Mouse (Mus musculus): ENCODE results near the gene Sprn. TPM values are rescaled to one million over a fixed set of nuclear protein-coding genes. Genes with fewer than 3 reads are reported as not detected.

Gene Sprn
- polyA plus RNA-seq, 1 experiment from 2014 or later: 0.34 TPM

DNA sequence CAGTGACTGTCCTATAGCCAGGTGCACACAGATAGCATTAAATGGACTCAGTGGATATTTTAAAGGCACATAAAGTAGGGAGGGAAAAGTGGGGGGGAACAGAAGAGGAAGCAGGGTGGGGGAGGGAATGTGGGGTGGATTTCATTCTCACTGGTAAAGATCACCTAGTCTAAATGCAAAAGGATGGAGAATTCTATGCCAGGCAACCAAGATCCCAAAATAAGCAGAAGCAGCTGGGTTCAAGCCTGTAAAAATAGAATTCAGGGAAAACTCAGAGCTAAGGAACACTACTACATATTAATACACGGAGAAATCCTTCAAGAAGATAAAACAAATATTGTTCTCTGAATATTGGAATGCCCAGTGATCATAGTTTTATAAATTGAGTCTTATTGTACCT lies 13.3 kb upstream of the Sprn start:
- Histone ChIP-seq H3K27ac (replicated peaks; ENCODE audit: low read depth, low read length) (no peak overlapping the region), H3K4me2 (ENCODE audit: low read depth, low read length) (no peak overlapping the region), H3K9ac (replicated peaks; ENCODE audit: low read length) (no peak overlapping the region), H3K4me1 (ENCODE audit: control insufficient read depth, insufficient read depth, low read length) (no peaks in the 10 kb centered on the region), H3K36me3 (replicated peaks; ENCODE audit: control insufficient read depth, insufficient read depth, low read depth, low read length) (no peaks in the 10 kb centered on the region), H3K4me3 (ENCODE audit: low read depth, low read length) (no peak overlapping the region), H3K9me3 (replicated peaks; ENCODE audit: control insufficient read depth, low read length) (no peaks in the 10 kb centered on the region), H3K27me3 (ENCODE audit: control insufficient read depth, insufficient read depth, low read length) (no peaks in the 10 kb centered on the region)
- ATAC-seq (replicated peaks; ENCODE audit: insufficient number of reproducible peaks, low FRiP score, low TSS enrichment, low read depth) (no peak), DNase-seq (ENCODE audit: low spot score) (no peak)
- WGBS: 59% methylated on average over 1 of the region's 1 CpGs

DNA sequence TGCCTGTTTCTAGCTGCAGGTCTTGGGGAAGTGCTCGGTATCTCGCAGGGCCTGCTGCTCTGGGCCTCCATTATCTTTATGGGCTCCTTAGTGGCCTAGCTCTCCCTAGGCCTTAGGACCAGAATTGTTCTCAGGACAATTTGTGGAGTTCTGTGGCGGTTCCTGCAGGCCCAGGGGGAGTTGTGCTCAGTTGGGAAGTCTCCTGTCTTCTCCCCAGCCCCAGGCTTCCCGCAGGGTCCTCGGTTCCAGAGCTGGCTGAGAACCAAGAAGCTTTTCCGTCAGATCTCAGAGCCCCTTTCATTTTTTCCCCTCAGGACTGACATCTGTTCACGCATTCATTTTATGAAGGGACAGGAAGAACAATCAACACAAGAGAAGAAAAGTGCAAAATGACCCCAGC lies 10.0 kb upstream of the Sprn start, which contains the start of gene Olfr522:
TSS of gene Olfr522 (minus strand) at position 101 of the 400 bp plus-strand sequence.
- H3K9me3 ChIP-seq (replicated peaks; ENCODE audit: control insufficient read depth, low read length): no peaks in the 10 kb centered on the region
- no peak within 1 kb of the TSS for H3K4me3 ChIP-seq (ENCODE audit: low read depth, low read length)
- no peak for ATAC-seq (replicated peaks; ENCODE audit: insufficient number of reproducible peaks, low FRiP score, low TSS enrichment, low read depth)
- no peak for DNase-seq (ENCODE audit: low spot score)
- H3K27ac ChIP-seq (replicated peaks; ENCODE audit: low read depth, low read length): no peak within 1 kb of the TSS
- no peaks in the 10 kb centered on the region for H3K27me3 ChIP-seq (ENCODE audit: control insufficient read depth, insufficient read depth, low read length)
- 80% methylated on average over 7 of the region's 7 CpGs for WGBS
- H3K36me3 ChIP-seq (replicated peaks; ENCODE audit: control insufficient read depth, insufficient read depth, low read depth, low read length): no peaks in the 10 kb centered on the region
- no peak within 1 kb of the TSS for H3K4me2 ChIP-seq (ENCODE audit: low read depth, low read length)
- no peak within 1 kb of the TSS for H3K9ac ChIP-seq (replicated peaks; ENCODE audit: low read length)
- H3K4me1 ChIP-seq (ENCODE audit: control insufficient read depth, insufficient read depth, low read length): no peaks in the 10 kb centered on the region

DNA sequence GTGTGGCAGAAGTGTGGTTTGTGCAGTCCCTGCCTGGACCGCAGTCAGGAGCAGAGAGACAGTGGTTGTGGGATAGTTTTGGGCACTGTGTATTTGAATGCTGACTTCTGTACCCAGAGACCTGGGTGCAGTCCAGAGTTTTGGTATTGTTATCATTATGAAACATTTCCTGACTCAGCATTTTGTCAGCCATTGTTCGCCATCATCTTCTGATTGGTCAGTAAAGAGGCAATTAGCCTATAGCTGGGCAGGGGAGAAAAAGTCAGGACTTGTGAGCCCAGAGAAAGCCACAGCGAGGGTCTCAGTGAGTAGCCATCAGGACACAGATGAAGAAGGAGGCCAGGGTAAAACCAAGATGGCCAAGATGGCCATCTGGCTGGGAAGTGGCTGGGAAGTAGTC lies 5.7 kb upstream of the Sprn start:
- Histone ChIP-seq H3K27me3 (ENCODE audit: control insufficient read depth, insufficient read depth, low read length) (no peaks in the 10 kb centered on the region), H3K4me3 (ENCODE audit: low read depth, low read length) (no peak overlapping the region), H3K9ac (replicated peaks; ENCODE audit: low read length) (no peak overlapping the region), H3K4me2 (ENCODE audit: low read depth, low read length) (no peak overlapping the region), H3K4me1 (ENCODE audit: control insufficient read depth, insufficient read depth, low read length) (no peaks in the 10 kb centered on the region), H3K27ac (replicated peaks; ENCODE audit: low read depth, low read length) (no peak overlapping the region), H3K9me3 (replicated peaks; ENCODE audit: control insufficient read depth, low read length) (no peaks in the 10 kb centered on the region), H3K36me3 (replicated peaks; ENCODE audit: control insufficient read depth, insufficient read depth, low read depth, low read length) (no peaks in the 10 kb centered on the region)
- 74% methylated on average over 3 of the region's 3 CpGs for WGBS
- ATAC-seq (replicated peaks; ENCODE audit: insufficient number of reproducible peaks, low FRiP score, low TSS enrichment, low read depth): no peak
- no peak for DNase-seq (ENCODE audit: low spot score)

DNA sequence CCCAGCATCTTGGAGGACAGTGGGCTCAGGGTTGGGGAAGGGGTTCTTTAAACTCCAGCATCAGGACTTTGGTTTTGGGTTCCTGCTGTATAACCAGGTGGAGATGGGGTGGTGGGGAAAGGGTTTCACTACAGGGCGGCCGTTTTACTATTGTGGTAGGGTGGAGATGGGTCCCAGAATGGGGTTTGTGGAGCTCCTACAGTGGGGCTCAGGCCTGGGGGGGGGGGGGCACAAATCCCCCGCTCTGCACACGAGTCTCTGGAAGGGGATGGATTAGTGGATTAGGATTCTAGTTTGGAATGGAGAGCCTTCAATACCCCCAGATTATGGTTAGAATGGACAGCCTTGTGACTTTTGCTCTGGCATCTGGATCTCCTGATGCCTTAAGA lies 854 bp downstream of the Sprn start:
- ATAC-seq (replicated peaks; ENCODE audit: insufficient number of reproducible peaks, low FRiP score, low TSS enrichment, low read depth): no peak
- H3K36me3 ChIP-seq (replicated peaks; ENCODE audit: control insufficient read depth, insufficient read depth, low read depth, low read length): no peaks in the 10 kb centered on the region
- H3K9ac ChIP-seq (replicated peaks; ENCODE audit: low read length): no peak overlapping the region
- H3K4me2 ChIP-seq (ENCODE audit: low read depth, low read length): peak overlapping the region; percentile 50
- peaks cover 15% of the 10 kb centered on the region for H3K27me3 ChIP-seq (ENCODE audit: control insufficient read depth, insufficient read depth, low read length)
- peaks cover 2% of the 10 kb centered on the region for H3K4me1 ChIP-seq (ENCODE audit: control insufficient read depth, insufficient read depth, low read length)
- no peak for DNase-seq (ENCODE audit: low spot score)
- H3K27ac ChIP-seq (replicated peaks; ENCODE audit: low read depth, low read length): no peak overlapping the region
- WGBS: 10% methylated on average over 4 of the region's 4 CpGs
- H3K4me3 ChIP-seq (ENCODE audit: low read depth, low read length): peak overlapping the region; percentile 24; the same call in 1 of the 2 replicates
- no peaks in the 10 kb centered on the region for H3K9me3 ChIP-seq (replicated peaks; ENCODE audit: control insufficient read depth, low read length)

DNA sequence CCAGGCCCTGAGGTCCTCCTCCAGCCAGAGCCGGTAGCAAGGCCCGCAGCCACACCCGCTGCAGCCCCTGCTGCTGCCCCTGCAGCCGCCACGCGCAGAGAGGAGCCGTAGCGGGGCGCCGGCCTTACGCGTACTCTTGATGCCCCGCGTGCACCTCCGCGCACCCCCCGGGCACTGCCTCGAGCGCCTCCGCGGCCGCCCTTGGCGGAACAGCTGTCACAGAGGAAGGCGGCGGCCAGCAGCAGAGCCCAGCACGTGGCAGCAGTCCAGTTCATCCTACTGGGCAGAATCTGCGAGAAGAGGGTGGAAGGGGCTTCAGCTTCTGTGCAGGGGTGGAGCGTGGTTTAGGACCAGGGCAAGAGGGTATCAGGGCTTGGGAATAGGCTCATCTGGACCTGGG lies 1.3 kb downstream of the Sprn start:
- H3K4me1 ChIP-seq (ENCODE audit: control insufficient read depth, insufficient read depth, low read length): peaks cover 2% of the 10 kb centered on the region
- peak overlapping the region; percentile 50 for H3K4me2 ChIP-seq (ENCODE audit: low read depth, low read length)
- H3K4me3 ChIP-seq (ENCODE audit: low read depth, low read length): 0 out of 2 replicates have a peak overlapping the region, but pooled peaks have one; percentile 17
- H3K9me3 ChIP-seq (replicated peaks; ENCODE audit: control insufficient read depth, low read length): no peaks in the 10 kb centered on the region
- 6% methylated on average over 28 of the region's 28 CpGs for WGBS
- peak overlapping the region; percentile 47; the same call in 1 of the 2 replicates for H3K9ac ChIP-seq (replicated peaks; ENCODE audit: low read length)
- DNase-seq (ENCODE audit: low spot score) (peak; percentile 14), ATAC-seq (replicated peaks; ENCODE audit: insufficient number of reproducible peaks, low FRiP score, low TSS enrichment, low read depth) (no peak)
- H3K36me3 ChIP-seq (replicated peaks; ENCODE audit: control insufficient read depth, insufficient read depth, low read depth, low read length): no peaks in the 10 kb centered on the region
- peaks cover 15% of the 10 kb centered on the region for H3K27me3 ChIP-seq (ENCODE audit: control insufficient read depth, insufficient read depth, low read length)
- H3K27ac ChIP-seq (replicated peaks; ENCODE audit: low read depth, low read length): no peak overlapping the region

DNA sequence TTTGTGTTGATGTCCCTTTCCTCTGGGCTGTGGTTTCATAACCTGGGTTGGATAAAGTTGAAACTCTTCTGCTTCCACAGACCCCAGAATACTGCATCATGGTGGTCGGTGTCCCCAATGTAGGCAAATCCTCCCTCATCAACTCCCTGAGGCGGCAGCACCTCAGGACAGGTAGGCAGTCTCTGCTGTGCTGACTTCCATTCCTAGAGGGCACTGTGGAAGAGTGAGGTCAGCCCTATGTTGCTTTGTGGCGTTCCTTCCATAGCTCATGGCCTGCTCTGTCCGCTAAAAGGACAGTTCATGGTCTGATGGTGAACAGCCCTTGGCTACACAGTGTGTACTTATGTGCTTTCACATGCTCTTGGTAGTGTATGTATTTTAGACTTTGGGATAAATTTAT lies 10.1 kb downstream of the Sprn start:
- H3K36me3 ChIP-seq (replicated peaks; ENCODE audit: control insufficient read depth, insufficient read depth, low read depth, low read length): no peaks in the 10 kb centered on the region
- no peak overlapping the region for H3K4me2 ChIP-seq (ENCODE audit: low read depth, low read length)
- no peak overlapping the region for H3K27ac ChIP-seq (replicated peaks; ENCODE audit: low read depth, low read length)
- DNase-seq (ENCODE audit: low spot score) (no peak), ATAC-seq (replicated peaks; ENCODE audit: insufficient number of reproducible peaks, low FRiP score, low TSS enrichment, low read depth) (no peak)
- no peaks in the 10 kb centered on the region for H3K4me1 ChIP-seq (ENCODE audit: control insufficient read depth, insufficient read depth, low read length)
- H3K9ac ChIP-seq (replicated peaks; ENCODE audit: low read length): no peak overlapping the region
- no peaks in the 10 kb centered on the region for H3K9me3 ChIP-seq (replicated peaks; ENCODE audit: control insufficient read depth, low read length)
- H3K27me3 ChIP-seq (ENCODE audit: control insufficient read depth, insufficient read depth, low read length): no peaks in the 10 kb centered on the region
- H3K4me3 ChIP-seq (ENCODE audit: low read depth, low read length): no peak overlapping the region
- 79% methylated on average over 4 of the region's 4 CpGs for WGBS

DNA sequence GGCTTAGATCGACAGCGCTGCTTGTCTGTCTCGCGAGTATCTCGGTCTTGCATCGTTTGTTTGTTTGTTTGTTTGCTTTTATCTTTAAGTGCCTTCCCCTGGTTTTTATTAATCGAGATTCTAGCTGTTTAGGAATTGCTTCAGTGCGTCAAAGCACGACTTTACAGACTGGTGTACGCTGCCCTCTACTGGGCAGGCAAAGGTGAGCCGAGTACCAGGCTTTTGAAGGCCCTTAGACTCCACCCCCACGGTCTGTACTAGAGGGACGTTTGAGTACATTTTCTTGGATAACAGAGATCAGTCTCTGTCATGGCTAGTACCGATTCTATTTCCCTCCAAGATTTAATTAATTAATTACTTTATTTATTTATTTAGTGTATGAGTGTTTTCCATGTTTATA lies 13.3 kb downstream of the Sprn start:
- H3K4me2 ChIP-seq (ENCODE audit: low read depth, low read length): no peak overlapping the region
- H3K36me3 ChIP-seq (replicated peaks; ENCODE audit: control insufficient read depth, insufficient read depth, low read depth, low read length): no peaks in the 10 kb centered on the region
- no peaks in the 10 kb centered on the region for H3K27me3 ChIP-seq (ENCODE audit: control insufficient read depth, insufficient read depth, low read length)
- H3K4me1 ChIP-seq (ENCODE audit: control insufficient read depth, insufficient read depth, low read length): 0 out of 2 replicates have a peak, but pooled peaks cover 2% of the 10 kb centered on the region
- 5% methylated on average over 14 of the region's 14 CpGs for WGBS
- no peak overlapping the region for H3K4me3 ChIP-seq (ENCODE audit: low read depth, low read length)
- no peaks in the 10 kb centered on the region for H3K9me3 ChIP-seq (replicated peaks; ENCODE audit: control insufficient read depth, low read length)
- ATAC-seq (replicated peaks; ENCODE audit: insufficient number of reproducible peaks, low FRiP score, low TSS enrichment, low read depth): no peak
- DNase-seq (ENCODE audit: low spot score): peak; percentile 78
- no peak overlapping the region for H3K27ac ChIP-seq (replicated peaks; ENCODE audit: low read depth, low read length)
- no peak overlapping the region for H3K9ac ChIP-seq (replicated peaks; ENCODE audit: low read length)

DNA sequence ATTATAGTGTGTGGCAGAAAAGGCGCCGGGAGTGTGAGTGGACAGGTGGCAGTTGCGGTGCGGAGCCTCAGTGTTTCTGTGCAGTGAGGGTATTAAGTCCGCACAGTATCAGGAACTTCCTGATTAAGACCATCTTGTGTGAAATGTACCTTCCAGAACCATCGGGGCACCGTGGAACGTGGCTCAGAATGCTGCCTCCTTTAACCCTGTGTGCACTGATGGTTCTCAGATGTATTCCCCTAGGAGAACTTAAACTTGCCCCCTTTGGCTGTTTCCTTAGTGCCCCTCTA lies 16.7 kb downstream of the Sprn start:
- peak overlapping the region; percentile 84 for H3K4me2 ChIP-seq (ENCODE audit: low read depth, low read length)
- no peak overlapping the region; the same call in 1 of the 2 replicates for H3K27ac ChIP-seq (replicated peaks; ENCODE audit: low read depth, low read length)
- ATAC-seq (replicated peaks; ENCODE audit: insufficient number of reproducible peaks, low FRiP score, low TSS enrichment, low read depth) (no peak), DNase-seq (ENCODE audit: low spot score) (no peak)
- H3K9me3 ChIP-seq (replicated peaks; ENCODE audit: control insufficient read depth, low read length): no peaks in the 10 kb centered on the region
- no peaks in the 10 kb centered on the region for H3K36me3 ChIP-seq (replicated peaks; ENCODE audit: control insufficient read depth, insufficient read depth, low read depth, low read length)
- H3K27me3 ChIP-seq (ENCODE audit: control insufficient read depth, insufficient read depth, low read length): no peaks in the 10 kb centered on the region
- peak overlapping the region; percentile 64 for H3K4me3 ChIP-seq (ENCODE audit: low read depth, low read length)
- WGBS: under 1% methylated on average over 8 of the region's 8 CpGs
- peak overlapping the region; percentile 84 for H3K9ac ChIP-seq (replicated peaks; ENCODE audit: low read length)
- 0 out of 2 replicates have a peak, but pooled peaks cover 2% of the 10 kb centered on the region for H3K4me1 ChIP-seq (ENCODE audit: control insufficient read depth, insufficient read depth, low read length)

All from embryonic facial prominence, embryonic 11.5 days (tissue).